Mouse (Mus musculus) gastrocnemius, adult 8-10 months (tissue): ENCODE measurements around the gene Hace1. TPM values are rescaled to one million over a fixed set of nuclear protein-coding genes. Genes with fewer than 3 reads are reported as not detected.

ENCODE experiments used
- DNase-seq, 2 experiments: peaks; one replicate each; pipeline ENCODE4 v3.0.0; 2022; ENCODE audit warnings: low spot score in 2 of 2
- microRNA-seq: library from miRNA; unstranded; fragments of <30 nt; microRNA quantifications from one replicate; pipeline ENCODE4 v1.2.0, GENCODE M21; 2022
- total RNA-seq, 4 experiments: library from RNA; stranded (reverse); gene quantifications; 2 replicates each; pipeline ENCODE4 v1.2.4; 2022

Hace1 gene
- total RNA-seq, 4 experiments from 2014 or later: 3.2 to 4.9 (median 3.6) TPM

DNA sequence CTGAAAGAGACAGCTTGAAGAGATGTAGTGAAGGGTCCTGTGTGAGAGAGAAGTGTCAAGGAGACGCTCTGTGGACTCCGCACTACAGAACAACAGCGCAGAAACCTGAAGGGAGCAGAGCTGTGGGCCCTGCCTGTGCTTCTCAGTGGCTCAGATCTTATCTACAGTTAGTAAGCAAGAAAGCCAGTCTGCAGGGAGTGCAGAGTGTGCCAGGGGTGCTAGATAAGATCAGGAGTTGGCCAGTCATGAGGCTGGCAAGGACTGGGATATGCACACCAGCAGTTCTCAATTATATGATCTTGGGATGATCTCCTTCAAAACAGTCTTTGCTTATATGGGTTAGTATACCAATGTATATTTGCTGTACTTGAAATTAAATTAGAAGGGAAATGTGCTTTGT lies 121.3 kb downstream of the Hace1 start:
- DNase-seq: no peak

DNA sequence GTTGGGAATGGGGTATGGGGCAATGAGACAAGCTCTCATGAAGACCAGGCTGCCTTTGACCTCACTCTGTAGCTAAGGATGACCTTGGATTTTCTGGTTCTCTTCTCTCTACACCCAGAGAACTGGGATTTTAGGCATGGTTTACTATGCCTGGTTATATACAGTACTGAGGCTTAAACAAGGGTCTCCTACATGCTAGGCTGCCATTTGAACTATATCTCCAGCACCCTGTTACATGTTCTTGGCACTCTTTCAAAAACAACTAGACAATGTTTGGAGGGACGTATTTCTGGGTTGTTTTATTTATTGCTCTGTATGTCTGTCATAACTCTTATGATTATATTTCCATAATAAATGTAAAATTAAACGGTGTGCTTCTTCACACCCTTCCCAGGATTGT lies 129.2 kb downstream of the Hace1 start:
- no peak for DNase-seq

DNA sequence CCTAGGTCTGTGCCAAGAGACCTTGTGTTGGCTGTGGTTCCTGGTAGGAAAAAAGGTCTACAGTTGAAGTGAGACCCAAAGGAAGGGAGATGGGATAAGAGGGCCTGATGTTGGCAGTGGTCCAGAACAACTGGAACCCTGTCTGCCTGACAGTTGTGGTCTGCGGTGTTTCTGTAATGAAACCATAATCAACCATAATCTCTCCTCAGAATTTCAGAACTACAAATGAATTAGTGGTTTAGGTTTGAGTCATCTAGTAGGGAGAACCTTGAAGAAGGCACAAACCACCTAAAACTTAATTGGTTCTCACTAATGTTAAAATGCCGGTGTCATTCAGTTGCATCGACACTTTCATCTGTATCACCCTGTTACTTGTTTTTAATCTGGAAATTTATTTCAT lies 133.2 kb downstream of the Hace1 start:
- DNase-seq: no peak

DNA sequence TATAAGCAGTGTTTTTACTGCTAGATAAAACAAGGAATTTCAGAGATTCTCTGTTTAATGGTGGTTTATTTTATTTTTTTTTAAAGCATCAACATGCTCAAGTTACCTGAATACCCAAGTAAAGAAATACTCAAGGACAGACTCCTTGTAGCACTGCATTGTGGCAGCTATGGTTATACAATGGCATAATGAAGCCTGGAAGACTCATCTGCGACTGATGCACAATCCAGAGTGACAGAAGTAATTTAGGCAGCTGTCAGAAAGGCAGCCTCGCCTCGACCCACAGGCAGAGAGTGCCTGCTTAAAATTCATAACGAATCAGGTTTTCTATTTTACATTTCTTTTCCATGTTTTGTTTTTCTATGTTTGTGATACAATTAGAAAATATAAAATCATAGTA lies 133.7 kb downstream of the Hace1 start:
- DNase-seq: no peak

Small RNA genes within 50 kb of the gene (microRNA-seq; reads per million reads assigned to microRNA genes)
- gene Gm27731: not detected

Other genes starting within 250 kb of the Hace1 start
- gene Bves, start 242.1 kb upstream of the Hace1 start, total RNA-seq: 10 to 100 TPM; 33.3 to 44.9 (median 39.0) TPM
- not detected for gene Lin28b, start 91.4 kb upstream of the Hace1 start, total RNA-seq